Mouse (Mus musculus) stomach, embryonic 14.5 days (tissue): ENCODE data around the gene Kcnh7. TPM values are rescaled to one million over a fixed set of nuclear protein-coding genes. Genes with fewer than 3 reads are reported as not detected.

Experiments
- ATAC-seq: fragments of 200-750 bp; cut with Nextera tagmentation; 2 replicates; pipeline ENCODE4 v1.8.0; 2017; ENCODE audit warnings: low read depth, moderate TSS enrichment; ENCODE audit not compliant: insufficient number of reproducible peaks, insufficient read depth, low FRiP score
- H3K27ac ChIP-seq: fragments of 300-500 bp; sonication (generic); 2 replicates; pipeline ENCODE4 v1.5.1; 2014; ENCODE audit warnings: mild to moderate bottlenecking, low read length, moderate library complexity, mixed read lengths
- H3K27me3 ChIP-seq: fragments of 300-500 bp; sonication (generic); 2 replicates; pipeline ENCODE4 v1.6.1; 2014; ENCODE audit warnings: low read length, control low read depth, mixed read lengths; ENCODE audit not compliant: control insufficient read depth, insufficient read depth
- H3K36me3 ChIP-seq: fragments of 300-500 bp; sonication (generic); 2 replicates; pipeline ENCODE4 v1.6.1; 2014; ENCODE audit warnings: mild to moderate bottlenecking, control low read depth, low read length, moderate library complexity, mixed read lengths; ENCODE audit not compliant: control insufficient read depth, insufficient read depth
- H3K4me1 ChIP-seq: fragments of 300-500 bp; sonication (generic); 2 replicates; pipeline ENCODE4 v1.6.1; 2014; ENCODE audit warnings: low read length, control low read depth, mixed read lengths; ENCODE audit not compliant: control insufficient read depth, insufficient read depth
- H3K4me2 ChIP-seq: fragments of 300-500 bp; sonication (generic); replicated peaks from 2 replicates; pipeline ENCODE4 v1.6.1; 2014; ENCODE audit warnings: low read depth, low read length, control low read depth
- H3K4me3 ChIP-seq: fragments of 300-500 bp; sonication (generic); 2 replicates; pipeline ENCODE4 v1.5.1; 2014; ENCODE audit warnings: low read depth, low read length, control low read depth
- H3K9ac ChIP-seq: fragments of 300-500 bp; sonication (generic); replicated peaks from 2 replicates; pipeline ENCODE4 v1.6.1; 2014; ENCODE audit warnings: low read depth, mild to moderate bottlenecking, control low read depth, low read length, moderate library complexity, mixed read lengths
- H3K9me3 ChIP-seq: fragments of 300-500 bp; sonication (generic); 2 replicates; pipeline ENCODE4 v1.6.1; 2016; ENCODE audit warnings: low read depth, low read length, control low read depth; ENCODE audit not compliant: control insufficient read depth
- WGBS: fragments of 180-500 bp; shearing (Covaris S2); extraction: QIAGEN DNeasy Blood & Tissue Kit; methylation state at CpG from one replicate; pipeline ENCODE4 v1.1.7; 2014; 5-methylcytosine and 5-hydroxymethylcytosine counted together
- polyA plus RNA-seq: library from polyadenylated mRNA; unstranded; fragments of >200 nt; fragmentation: Nextera tagmentation; extraction: Ambion mirVana; gene quantifications from 2 replicates; pipeline ENCODE4 v1.2.1, GENCODE M21; 2014

Kcnh7 gene
- polyA plus RNA-seq, 1 experiment from 2014 or later = 1.4 TPM

DNA sequence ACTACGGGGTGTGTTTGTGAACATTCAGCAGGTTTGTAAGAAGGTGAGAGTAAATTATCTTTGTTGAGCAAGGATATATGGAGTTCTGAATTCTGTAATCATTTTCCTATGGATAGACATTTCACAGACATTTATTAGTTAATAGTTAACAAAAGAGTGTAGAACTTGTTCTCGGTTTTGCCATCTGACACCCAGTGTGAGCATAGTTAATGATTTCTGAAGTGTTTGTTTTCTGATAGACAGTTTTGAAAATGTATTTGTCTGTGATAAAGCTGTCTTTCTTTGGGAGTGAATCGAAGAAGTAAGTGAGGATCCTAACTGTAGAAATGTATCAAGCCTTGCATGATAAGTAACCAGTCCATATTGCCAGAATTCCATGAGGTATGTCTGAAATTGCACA is 276.4 kb downstream of the Kcnh7 start:
- 64% methylated on average over 3 of the region's 3 CpGs for WGBS
- no peak overlapping the region for H3K4me3 ChIP-seq
- H3K27ac ChIP-seq = no peak overlapping the region
- no peak; the same call in 1 of the 2 replicates for ATAC-seq
- no peaks in the 10 kb centered on the region for H3K4me1 ChIP-seq
- no peak overlapping the region for H3K4me2 ChIP-seq
- H3K9ac ChIP-seq = no peak overlapping the region
- H3K27me3 ChIP-seq = no peaks in the 10 kb centered on the region
- no peaks in the 10 kb centered on the region for H3K36me3 ChIP-seq
- H3K9me3 ChIP-seq = no peaks in the 10 kb centered on the region

- no peaks in the 10 kb centered on the region for H3K4me1 ChIP-seq
- no peak overlapping the region for H3K9ac ChIP-seq
- no peaks in the 10 kb centered on the region for H3K27me3 ChIP-seq
- no peak overlapping the region for H3K27ac ChIP-seq
- H3K36me3 ChIP-seq = no peaks in the 10 kb centered on the region
- no peak overlapping the region for H3K4me2 ChIP-seq
- peak; percentile 53; the same call in 1 of the 2 replicates for ATAC-seq
- H3K4me3 ChIP-seq = no peak overlapping the region
- 62% methylated on average over 1 of the region's 1 CpGs for WGBS
- no peaks in the 10 kb centered on the region for H3K9me3 ChIP-seq
Observed at GRCm38 (mm10) chr2:62902363-62903353, 281.4 kb downstream of the Kcnh7 start.

GRCm38 (mm10) chr2:62878763-62879162 is 305.3 kb downstream of the Kcnh7 start:
- WGBS = 70% methylated on average over 4 of the region's 4 CpGs

GRCm38 (mm10) chr2:62855391-62855790 is 328.7 kb downstream of the Kcnh7 start:
- H3K27ac ChIP-seq = no peak overlapping the region
- H3K9ac ChIP-seq = no peak overlapping the region
- no peak for ATAC-seq

More at GRCm38 (mm10) chr2:62878763-62879162, 305.3 kb downstream of the Kcnh7 start:
- Histone ChIP-seq H3K36me3 (no peaks in the 10 kb centered on the region), H3K4me1 (no peaks in the 10 kb centered on the region), H3K27ac (no peak overlapping the region), H3K4me2 (no peak overlapping the region), H3K27me3 (no peaks in the 10 kb centered on the region), H3K9ac (no peak overlapping the region), H3K9me3 (no peaks in the 10 kb centered on the region), H3K4me3 (no peak overlapping the region)
- no peak for ATAC-seq

GRCm38 (mm10) chr2:62842630-62843029 is 341.5 kb downstream of the Kcnh7 start:
- no peaks in the 10 kb centered on the region for H3K36me3 ChIP-seq
- no peak overlapping the region for H3K27ac ChIP-seq
- 77% methylated on average over 1 of the region's 1 CpGs for WGBS
- H3K9ac ChIP-seq = no peak overlapping the region
- no peaks in the 10 kb centered on the region for H3K9me3 ChIP-seq
- H3K4me3 ChIP-seq = no peak overlapping the region
- H3K4me2 ChIP-seq = no peak overlapping the region
- H3K27me3 ChIP-seq = no peaks in the 10 kb centered on the region
- H3K4me1 ChIP-seq = no peaks in the 10 kb centered on the region
- no peak for ATAC-seq

More at GRCm38 (mm10) chr2:62855391-62855790, 328.7 kb downstream of the Kcnh7 start:
- Histone ChIP-seq H3K4me2 (no peak overlapping the region), H3K36me3 (no peaks in the 10 kb centered on the region), H3K27me3 (no peaks in the 10 kb centered on the region), H3K4me3 (no peak overlapping the region), H3K9me3 (no peaks in the 10 kb centered on the region), H3K4me1 (no peaks in the 10 kb centered on the region)
- 95% methylated on average over 3 of the region's 3 CpGs for WGBS

DNA sequence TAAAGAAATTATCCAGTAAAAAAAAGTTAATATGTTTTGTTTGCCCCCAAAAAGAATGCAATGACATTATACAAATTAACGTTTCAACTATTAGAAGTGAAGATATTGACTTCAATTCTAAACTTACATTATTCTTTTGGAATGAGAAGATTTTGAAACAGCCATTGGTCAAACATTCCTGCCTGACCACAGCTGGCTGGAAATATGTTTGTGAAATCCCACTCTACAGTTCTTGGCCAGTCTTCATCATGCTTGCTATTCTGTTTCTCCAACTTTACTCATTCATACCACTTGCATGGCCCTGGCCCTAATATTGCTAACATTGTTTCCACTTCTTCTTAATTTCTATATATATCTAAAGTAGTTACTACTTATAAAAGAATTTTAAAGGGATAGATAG is 349.8 kb downstream of the Kcnh7 start:
- H3K9me3 ChIP-seq = no peaks in the 10 kb centered on the region
- no peak overlapping the region for H3K9ac ChIP-seq
- no peak overlapping the region for H3K4me2 ChIP-seq
- H3K36me3 ChIP-seq = no peaks in the 10 kb centered on the region
- H3K4me3 ChIP-seq = no peak overlapping the region
- H3K27me3 ChIP-seq = no peaks in the 10 kb centered on the region
- H3K4me1 ChIP-seq = no peaks in the 10 kb centered on the region
- WGBS = 82% methylated on average over 1 of the region's 1 CpGs
- no peak for ATAC-seq
- H3K27ac ChIP-seq = no peak overlapping the region

DNA sequence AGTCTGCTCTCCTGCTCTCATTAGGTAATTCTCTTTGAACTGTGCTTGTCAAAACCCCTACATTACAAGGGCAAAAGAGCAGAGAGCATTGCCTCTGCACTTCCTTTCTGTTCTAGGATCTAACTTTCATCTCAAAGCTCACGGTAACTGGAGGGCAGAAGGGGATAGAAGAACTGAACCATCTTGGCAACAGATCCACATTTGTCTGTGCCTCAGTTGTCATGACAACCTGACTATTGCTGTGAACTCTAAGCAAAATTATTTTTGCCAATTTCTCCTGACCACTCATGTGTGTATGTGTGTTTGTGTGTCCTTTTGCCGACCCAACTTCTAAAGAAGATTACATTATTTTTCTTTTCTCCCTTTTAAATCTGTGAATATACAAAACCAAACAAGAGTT is 364.9 kb downstream of the Kcnh7 start:
- H3K9ac ChIP-seq = no peak overlapping the region
- whole genome bisulfite sequencing = 66% methylated on average over 2 of the region's 2 CpGs
- H3K4me2 ChIP-seq = no peak overlapping the region
- no peaks in the 10 kb centered on the region for H3K9me3 ChIP-seq
- H3K27me3 ChIP-seq = no peaks in the 10 kb centered on the region
- no peak overlapping the region for H3K27ac ChIP-seq
- no peak overlapping the region for H3K4me3 ChIP-seq
- H3K36me3 ChIP-seq = no peaks in the 10 kb centered on the region
- H3K4me1 ChIP-seq = no peaks in the 10 kb centered on the region
- no peak for ATAC-seq

DNA sequence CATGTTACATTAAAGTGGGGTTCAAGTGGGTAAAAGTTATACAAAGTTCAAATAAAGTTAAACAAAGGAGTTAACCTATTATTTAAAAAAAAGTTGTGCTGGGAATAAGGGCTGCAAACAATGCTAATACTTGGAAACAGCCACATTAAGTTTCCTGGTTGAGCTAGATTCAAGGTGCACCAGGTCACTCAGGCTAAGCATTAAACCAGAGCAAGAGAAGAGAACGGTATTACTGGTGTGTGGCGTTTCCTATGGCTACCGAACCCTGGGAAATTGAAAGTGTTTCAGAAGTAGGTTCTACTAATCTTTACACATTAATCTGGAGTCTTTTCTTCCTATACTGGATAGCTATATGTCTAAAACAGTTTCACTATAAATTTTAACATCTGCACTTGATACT is 368.1 kb downstream of the Kcnh7 start:
- no peak overlapping the region for H3K27ac ChIP-seq
- H3K9ac ChIP-seq = no peak overlapping the region
- no peaks in the 10 kb centered on the region for H3K9me3 ChIP-seq
- H3K36me3 ChIP-seq = no peaks in the 10 kb centered on the region
- ATAC-seq = no peak
- 79% methylated on average over 3 of the region's 3 CpGs for WGBS
- H3K4me3 ChIP-seq = no peak overlapping the region
- no peak overlapping the region for H3K4me2 ChIP-seq
- no peaks in the 10 kb centered on the region for H3K27me3 ChIP-seq
- no peaks in the 10 kb centered on the region for H3K4me1 ChIP-seq
